8 mouse cellular contexts compared by ENCODE assay signal in genomic region chr19:29046961-29047333, GRCm38 (mm10). TPM values are rescaled to one million over a fixed set of nuclear protein-coding genes. Genes with fewer than 3 reads are reported as not detected.
DNase-seq lines count a peak whose midpoint lies in the region; ATAC-seq lines count a peak whose summit lies in the region.

No protein-coding gene starts in this region.

- peak overlapping the region; percentile 87 for H3K4me2 ChIP-seq in lung, embryonic 15.5 days
- peak overlapping the region; percentile 72 for H3K4me2 ChIP-seq in embryonic facial prominence, embryonic 13.5 days
- H3K4me2 ChIP-seq in intestine, embryonic 16.5 days (ENCODE audit: low read depth, low read length): peak overlapping the region; percentile 61
- H3K4me2 ChIP-seq in neural tube, embryonic 15.5 days: peak overlapping the region; percentile 80

- DNase-seq in lung, postnatal 10 days: no peak
- no peak for DNase-seq in urinary bladder, adult 18-20 months (ENCODE audit: low spot score in 2 of 2)
- DNase-seq in frontal cortex, adult 2 months (ENCODE audit: extremely low spot score in 1 of 2, low spot score in 1 of 2): no peak
- DNase-seq in gastrocnemius, postnatal 14 days: no peak

- intact Hi-C loops in gastrocnemius, postnatal 14 days (cut with DNase I; ENCODE audit: low total_unique reads): loop anchor here (10.0 kb wide), 1 partner anchor 52 kb away; the partner anchor contains the start of gene Cdc37l1

- no peaks in the 10 kb centered on the region for H3K36me3 ChIP-seq in lung, embryonic 15.5 days
- no peaks in the 10 kb centered on the region for H3K36me3 ChIP-seq in embryonic facial prominence, embryonic 13.5 days
- no peaks in the 10 kb centered on the region for H3K36me3 ChIP-seq in intestine, embryonic 16.5 days (ENCODE audit: control insufficient read depth, insufficient read depth, low read length)
- no peaks in the 10 kb centered on the region for H3K36me3 ChIP-seq in neural tube, embryonic 15.5 days

- no peaks in the 10 kb centered on the region for H3K27me3 ChIP-seq in lung, embryonic 15.5 days
- no peaks in the 10 kb centered on the region for H3K27me3 ChIP-seq in embryonic facial prominence, embryonic 13.5 days
- H3K27me3 ChIP-seq in intestine, embryonic 16.5 days (replicated peaks; ENCODE audit: control insufficient read depth, insufficient read depth, low read length): no peaks in the 10 kb centered on the region
- no peaks in the 10 kb centered on the region for H3K27me3 ChIP-seq in neural tube, embryonic 15.5 days (replicated peaks)

- peak overlapping the region; percentile 84 for H3K9ac ChIP-seq in lung, embryonic 15.5 days
- peak overlapping the region; percentile 89 for H3K9ac ChIP-seq in embryonic facial prominence, embryonic 13.5 days
- H3K9ac ChIP-seq in intestine, embryonic 16.5 days (ENCODE audit: low read depth, low read length): peak overlapping the region; percentile 98
- peak overlapping the region; percentile 98 for H3K9ac ChIP-seq in neural tube, embryonic 15.5 days (replicated peaks)

- 20% methylated on average over 4 of the region's 4 CpGs for WGBS in lung, embryonic 15.5 days
- 28% methylated on average over 4 of the region's 4 CpGs for WGBS in embryonic facial prominence, embryonic 13.5 days
- 24% methylated on average over 4 of the region's 4 CpGs for WGBS in intestine, embryonic 16.5 days
- WGBS in neural tube, embryonic 15.5 days: 34% methylated on average over 4 of the region's 4 CpGs

- no peak for ATAC-seq in lung, embryonic 15.5 days (ENCODE audit: borderline replicate concordance, extremely low read depth, low FRiP score, low TSS enrichment)
- no peak for ATAC-seq in embryonic facial prominence, embryonic 13.5 days (ENCODE audit: insufficient number of reproducible peaks, insufficient read depth, low FRiP score, low TSS enrichment, low read depth)
- ATAC-seq in intestine, embryonic 16.5 days: no peak
- no peak for ATAC-seq in neural tube, embryonic 15.5 days (ENCODE audit: low FRiP score)

- H3K4me1 ChIP-seq in lung, embryonic 15.5 days: peaks cover 29% of the 10 kb centered on the region
- H3K4me1 ChIP-seq in embryonic facial prominence, embryonic 13.5 days: peaks cover 37% of the 10 kb centered on the region
- peaks cover 14% of the 10 kb centered on the region for H3K4me1 ChIP-seq in intestine, embryonic 16.5 days (ENCODE audit: control insufficient read depth, insufficient read depth, low read length)
- peaks cover 25% of the 10 kb centered on the region for H3K4me1 ChIP-seq in neural tube, embryonic 15.5 days

- H3K27ac ChIP-seq in lung, embryonic 15.5 days: peak overlapping the region; percentile 88
- H3K27ac ChIP-seq in embryonic facial prominence, embryonic 13.5 days: peak overlapping the region; percentile 90
- H3K27ac ChIP-seq in intestine, embryonic 16.5 days (ENCODE audit: low read length): peak overlapping the region; percentile 79; the same call in 1 of the 2 replicates
- peak overlapping the region; percentile 1; the same call in 1 of the 2 replicates for H3K27ac ChIP-seq in neural tube, embryonic 15.5 days (replicated peaks)

- H3K9me3 ChIP-seq in lung, embryonic 15.5 days: no peaks in the 10 kb centered on the region
- H3K9me3 ChIP-seq in embryonic facial prominence, embryonic 13.5 days: no peaks in the 10 kb centered on the region
- no peaks in the 10 kb centered on the region for H3K9me3 ChIP-seq in intestine, embryonic 16.5 days (ENCODE audit: control insufficient read depth, low read length)
- no peaks in the 10 kb centered on the region for H3K9me3 ChIP-seq in neural tube, embryonic 15.5 days (replicated peaks)

- peak overlapping the region; percentile 90 for H3K4me3 ChIP-seq in lung, embryonic 15.5 days
- H3K4me3 ChIP-seq in embryonic facial prominence, embryonic 13.5 days: peak overlapping the region; percentile 89
- H3K4me3 ChIP-seq in intestine, embryonic 16.5 days (ENCODE audit: low read length): peak overlapping the region; percentile 95
- peak overlapping the region; percentile 81 for H3K4me3 ChIP-seq in neural tube, embryonic 15.5 days (replicated peaks)

RNA-seq across cellular contexts. Expression of gene Ak3, which starts 0.8 kb away (rescaled TPM):
- 71.4 and 80.3 TPM in 2 replicates for polyA plus RNA-seq in lung, embryonic 15.5 days (2015; fragmentation: Nextera tagmentation; extraction: Ambion mirVana)
- 68.8 and 72.8 TPM in 2 replicates for polyA plus RNA-seq in embryonic facial prominence, embryonic 13.5 days (2015; fragmentation: Nextera tagmentation; extraction: Ambion mirVana)
- polyA plus RNA-seq in intestine, embryonic 16.5 days (2015; fragmentation: Nextera tagmentation; extraction: Ambion mirVana): 104 and 115 TPM in 2 replicates
- 66.1 and 69.8 TPM in 2 replicates for polyA plus RNA-seq in neural tube, embryonic 15.5 days (2015; fragmentation: Nextera tagmentation; extraction: Ambion mirVana)
- polyA plus RNA-seq in frontal cortex, adult 2 months (2012; rRNA removed): 61.8 and 66.5 TPM in 2 replicates
- 10 to 100 TPM; 54.4 to 54.5 TPM for total RNA-seq in gastrocnemius, postnatal 14 days (2021)

RNA-seq across cellular contexts. Expression of gene Rcl1, which starts 54.2 kb away (rescaled TPM):
- 51.4 and 51.5 TPM in 2 replicates for polyA plus RNA-seq in lung, embryonic 15.5 days (2015; fragmentation: Nextera tagmentation; extraction: Ambion mirVana)
- 60.4 and 67.0 TPM in 2 replicates for polyA plus RNA-seq in embryonic facial prominence, embryonic 13.5 days (2015; fragmentation: Nextera tagmentation; extraction: Ambion mirVana)
- polyA plus RNA-seq in intestine, embryonic 16.5 days (2015; fragmentation: Nextera tagmentation; extraction: Ambion mirVana): 49.8 and 62.0 TPM in 2 replicates
- polyA plus RNA-seq in neural tube, embryonic 15.5 days (2015; fragmentation: Nextera tagmentation; extraction: Ambion mirVana): 41.0 and 49.0 TPM in 2 replicates
- 19.2 and 20.1 TPM in 2 replicates for polyA plus RNA-seq in frontal cortex, adult 2 months (2012; rRNA removed)
- 10 to 100 TPM; 11.2 to 12.9 TPM for total RNA-seq in gastrocnemius, postnatal 14 days (2021)

RNA-seq across cellular contexts. Expression of gene Cdc37l1, which starts 56.8 kb away (rescaled TPM):
- polyA plus RNA-seq in lung, embryonic 15.5 days (2015; fragmentation: Nextera tagmentation; extraction: Ambion mirVana): 32.9 and 36.0 TPM in 2 replicates
- polyA plus RNA-seq in embryonic facial prominence, embryonic 13.5 days (2015; fragmentation: Nextera tagmentation; extraction: Ambion mirVana): 45.4 and 47.6 TPM in 2 replicates
- polyA plus RNA-seq in intestine, embryonic 16.5 days (2015; fragmentation: Nextera tagmentation; extraction: Ambion mirVana): 27.0 and 27.2 TPM in 2 replicates
- 44.0 and 46.7 TPM in 2 replicates for polyA plus RNA-seq in neural tube, embryonic 15.5 days (2015; fragmentation: Nextera tagmentation; extraction: Ambion mirVana)
- polyA plus RNA-seq in frontal cortex, adult 2 months (2012; rRNA removed): 62.3 and 65.0 TPM in 2 replicates
- 10 to 100 TPM; 26.6 to 33.8 TPM for total RNA-seq in gastrocnemius, postnatal 14 days (2021)

Comparison
In these comparisons a context has a peak if more than half of its experiments do, and no peak if none do; other contexts are left out.
1. H3K27ac ChIP-seq: peak in every context shown above with its lines; median percentile 90 in embryonic facial prominence, embryonic 13.5 days; 88 in lung, embryonic 15.5 days; 79 in intestine, embryonic 16.5 days; 1 in neural tube, embryonic 15.5 days.